Mouse (Mus musculus) heart, adult 8-10 months (tissue): ENCODE measurements at regions not wholly inside any gene's neighbourhood (a gene's known extent, or its start where the extent isn't known, plus 50 kb on each side); places are given as distances from the start of the nearest gene placed in this dataset.

ENCODE experiments used
- DNase-seq: peaks from one replicate; pipeline ENCODE4 v3.0.0; 2022; ENCODE audit warnings: low spot score

GRCm38 (mm10) chr12:69453544-69453943 lies 81.3 kb upstream of the Gm9887 start:
- no peak for DNase-seq

GRCm38 (mm10) chr12:69452986-69453385 lies 80.7 kb upstream of the Gm9887 start:
- DNase-seq: no peak

DNA sequence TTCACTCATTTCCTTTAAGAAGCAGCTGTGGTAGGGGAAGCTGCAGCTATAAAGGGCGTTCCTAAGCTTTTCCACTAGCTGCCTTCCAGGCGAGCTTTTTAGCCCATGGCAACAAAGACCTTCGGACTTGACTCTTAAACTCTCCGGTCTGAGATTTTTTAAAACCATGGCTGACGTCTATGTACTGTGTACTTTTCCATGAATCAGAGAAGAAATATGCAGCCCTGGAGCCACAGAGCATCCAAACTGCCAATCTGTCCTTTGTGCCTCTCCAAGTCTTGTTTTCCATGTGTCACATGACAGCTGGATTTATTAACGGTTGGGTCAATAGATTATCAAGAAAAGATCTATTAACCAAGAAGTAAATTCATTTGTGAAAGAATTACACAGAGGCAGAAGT lies 78.9 kb upstream of the Gm9887 start:
- DNase-seq: peak; percentile 73

DNA sequence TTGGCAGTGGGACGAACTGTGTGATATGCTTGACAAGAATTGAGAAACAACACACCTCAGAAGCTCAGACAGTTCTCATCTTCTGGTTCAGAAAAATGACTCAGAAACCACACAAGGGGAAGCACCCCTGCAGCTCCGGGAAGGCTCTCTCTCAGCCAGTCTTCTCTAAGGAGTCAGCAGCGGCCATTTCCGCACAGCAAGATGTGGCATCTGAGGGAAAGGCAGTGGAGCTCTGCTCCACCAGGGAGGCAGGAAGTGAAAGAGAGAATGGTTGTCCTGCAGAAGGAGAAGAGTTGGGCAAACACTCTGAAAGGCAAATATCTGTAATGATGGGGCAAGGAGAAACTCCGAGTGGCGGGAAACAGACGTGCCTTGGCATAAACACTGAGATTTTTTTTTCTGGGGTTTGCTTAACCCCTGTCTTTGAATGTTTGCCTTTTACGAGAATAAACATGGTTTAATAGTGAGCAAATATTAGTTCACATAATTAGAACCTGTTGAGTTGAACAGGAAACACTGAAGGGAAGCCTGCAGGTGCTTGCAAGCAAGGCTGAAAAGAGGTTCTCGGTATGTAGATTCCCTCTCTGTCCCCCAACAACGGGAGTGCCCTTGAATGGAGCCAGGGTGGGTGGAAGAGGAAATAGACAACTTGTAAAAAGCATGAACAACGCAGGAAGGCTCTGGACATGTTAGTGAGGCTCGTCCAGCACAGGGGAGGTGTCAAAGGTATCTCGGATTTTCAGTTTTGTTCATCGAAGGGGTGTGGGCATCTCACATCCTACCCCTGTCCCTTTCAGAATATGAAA lies 75.9 kb upstream of the Gm9887 start:
- DNase-seq: peak; percentile 66

GRCm38 (mm10) chr12:69447322-69447827 lies 75.1 kb upstream of the Gm9887 start:
- DNase-seq: peak; percentile 48

DNA sequence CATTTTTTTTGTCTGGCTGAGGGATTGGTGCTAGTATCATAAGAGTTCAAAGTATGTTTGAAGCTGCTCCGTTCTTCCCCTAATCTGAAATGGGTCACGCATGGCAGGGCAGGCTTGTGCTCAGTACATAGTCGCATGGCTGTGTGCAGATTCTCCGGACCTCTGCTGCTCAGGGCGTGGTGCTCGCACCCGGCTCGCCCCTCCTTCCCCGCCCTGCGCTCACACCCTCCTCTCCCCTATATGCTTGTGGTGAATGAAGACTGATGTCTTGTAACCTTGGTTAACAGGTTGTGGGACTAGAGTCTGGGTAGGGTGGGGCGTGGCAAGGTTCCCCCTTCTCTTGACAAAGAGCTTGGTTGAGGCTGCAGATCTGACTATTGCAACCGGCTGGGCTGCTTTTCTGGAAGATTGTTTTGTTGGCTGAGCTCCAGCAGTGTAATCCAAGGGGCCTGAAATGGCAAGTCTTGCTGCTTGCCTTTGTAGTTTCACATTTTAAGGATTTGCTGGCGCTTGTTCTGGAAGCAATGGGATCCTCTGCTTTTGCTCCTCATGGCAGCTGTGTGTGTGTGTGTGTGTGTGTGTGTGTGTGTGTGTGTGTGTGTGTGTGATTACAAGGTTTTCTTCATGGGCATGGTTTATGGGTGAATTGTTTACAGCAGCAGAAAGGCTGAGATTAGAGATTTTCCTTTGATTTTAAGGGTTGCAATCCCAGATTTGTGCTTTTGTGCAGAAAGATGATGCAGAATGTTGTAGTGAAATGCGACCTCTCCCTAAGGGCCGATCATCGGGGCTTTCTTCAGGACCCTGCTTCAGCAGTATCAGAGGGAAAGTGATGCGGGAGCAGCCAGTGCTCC lies 74.4 kb upstream of the Gm9887 start:
- peak; percentile 77 for DNase-seq

DNA sequence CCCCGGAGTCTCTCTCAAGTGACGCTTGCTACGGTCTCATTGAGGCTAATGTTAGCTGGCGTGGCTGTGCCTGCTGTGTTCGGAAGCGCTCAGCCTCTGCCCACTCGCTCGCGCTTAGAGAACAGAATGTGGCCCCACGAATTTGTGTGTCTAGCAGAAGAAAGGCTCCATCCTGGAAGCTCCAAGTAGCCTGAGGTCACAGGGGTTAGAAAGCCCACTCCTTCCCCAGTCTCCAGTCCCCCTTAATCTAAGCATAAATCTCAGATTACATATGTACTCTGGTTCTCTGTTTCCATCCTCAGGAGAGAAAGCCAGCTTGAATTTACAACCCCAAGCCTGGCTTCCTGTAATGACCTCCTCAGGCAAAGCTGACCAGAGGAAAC lies 73.8 kb upstream of the Gm9887 start:
- DNase-seq: no peak

DNA sequence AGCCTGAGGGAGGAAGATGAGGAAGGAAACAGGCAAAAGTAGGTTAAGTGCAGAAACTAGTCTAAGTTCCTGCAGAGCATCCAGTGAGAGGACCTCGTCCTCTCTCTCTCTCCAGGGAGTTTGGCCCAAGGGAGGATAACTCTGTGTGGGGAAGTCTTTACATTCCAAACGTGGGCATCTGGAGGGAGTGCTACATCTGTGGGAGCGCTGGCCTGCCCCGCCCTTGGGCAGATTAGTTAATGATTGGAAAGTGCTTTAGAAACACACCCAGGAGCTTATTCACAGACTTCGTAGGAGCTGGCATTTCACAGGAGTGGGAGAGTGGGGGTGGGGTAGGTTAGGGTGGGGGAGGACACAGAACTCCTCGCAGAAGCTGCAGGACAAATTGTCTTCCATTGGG lies 70.1 kb upstream of the Gm9887 start:
- DNase-seq: no peak

DNA sequence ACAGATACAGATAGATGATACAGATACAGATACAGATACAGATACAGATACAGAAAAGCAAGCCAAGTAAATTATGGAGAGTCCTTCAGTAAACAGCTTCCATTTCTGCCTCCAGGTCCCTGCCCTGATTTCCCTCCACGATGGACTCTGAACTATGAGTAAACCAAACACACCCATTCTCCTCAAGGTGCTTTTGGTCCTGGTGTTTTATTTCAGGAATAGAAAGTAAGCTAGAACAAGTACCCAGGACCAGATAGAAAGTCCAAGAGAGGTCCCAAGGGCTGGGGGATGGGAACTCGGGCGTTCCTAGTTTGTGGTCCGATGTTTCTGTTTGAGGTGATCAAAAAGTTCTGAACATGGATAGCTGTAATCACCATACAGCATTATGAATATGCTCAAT lies 69.5 kb upstream of the Gm9887 start:
- DNase-seq: no peak

GRCm38 (mm10) chr12:69438271-69438670 lies 66.0 kb upstream of the Gm9887 start:
- no peak for DNase-seq

- DNase-seq: no peak
Measured at GRCm38 (mm10) chr12:69436839-69437501, 64.7 kb upstream of the Gm9887 start.

DNA sequence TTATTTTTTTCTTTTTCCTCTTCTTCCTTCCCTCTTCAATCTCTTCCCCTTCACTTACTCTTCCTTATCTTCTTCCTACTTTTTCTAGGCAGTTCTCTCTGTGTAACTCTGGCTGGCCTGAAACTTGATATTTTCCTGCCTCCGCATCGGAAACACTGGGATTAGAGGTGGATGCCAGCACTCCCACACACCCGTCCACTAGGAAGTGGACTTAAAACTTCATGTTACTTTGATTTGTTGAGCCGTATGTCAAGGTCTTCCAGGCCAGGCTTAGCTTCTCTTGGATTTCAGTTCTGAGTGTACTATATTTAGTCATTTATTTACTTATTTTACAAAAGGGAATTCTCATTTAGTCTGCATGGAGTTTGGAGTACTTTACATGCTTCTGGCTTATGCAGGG lies 62.1 kb upstream of the Gm9887 start:
- no peak for DNase-seq

GRCm38 (mm10) chr12:69432086-69432485 lies 59.8 kb upstream of the Gm9887 start:
- DNase-seq: no peak

- DNase-seq: no peak
Measured at GRCm38 (mm10) chr12:69428108-69428507, 55.9 kb upstream of the Gm9887 start.

DNA sequence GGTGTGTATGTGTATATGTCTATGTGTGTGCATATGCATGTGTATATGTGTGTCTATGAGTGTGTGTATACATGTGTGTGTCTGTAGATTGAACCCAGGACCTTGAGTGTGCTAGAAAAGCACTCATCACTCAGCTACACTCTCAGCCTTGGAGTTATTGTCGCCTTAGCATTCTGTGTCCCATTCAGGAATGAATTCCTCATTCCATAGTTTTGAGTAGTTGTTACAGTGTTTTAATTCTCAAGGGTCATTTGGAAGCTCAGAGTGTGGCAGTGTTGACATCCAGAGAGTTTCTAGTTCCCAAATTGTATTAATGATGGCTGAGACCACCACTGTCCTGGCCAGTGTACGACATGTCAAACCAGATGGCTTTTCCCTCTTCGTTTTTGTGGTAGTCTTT lies 53.4 kb upstream of the Gm9887 start:
- no peak for DNase-seq

DNA sequence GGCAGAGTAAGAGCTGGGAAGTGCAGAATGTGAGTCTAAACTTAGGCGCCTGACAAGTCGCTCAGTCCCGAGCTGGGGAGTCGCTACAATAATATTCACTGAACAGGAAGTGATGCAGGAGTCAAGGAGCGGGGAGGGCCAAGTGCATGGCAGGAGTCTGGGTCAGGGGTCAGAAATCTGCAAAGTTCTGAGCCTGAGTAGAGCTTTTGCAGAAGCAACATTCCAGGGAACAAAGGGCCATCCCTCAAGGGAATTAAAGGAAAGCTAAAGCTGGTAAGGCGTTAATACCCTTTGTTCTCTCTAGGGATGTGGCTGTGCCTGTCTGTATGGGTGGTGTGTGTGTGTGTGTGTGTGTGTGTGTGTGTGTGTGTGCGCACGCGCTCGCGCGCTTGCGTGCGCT lies 52.7 kb upstream of the Gm9887 start:
- no peak for DNase-seq
